Mouse (Mus musculus): ENCODE measurements around the gene Pip5k1b. TPM values are rescaled to one million over a fixed set of nuclear protein-coding genes. Genes with fewer than 3 reads are reported as not detected.

The Pip5k1b gene
- total RNA-seq, 1 experiment, result 2.1 TPM

GRCm38 (mm10) chr19:24463011-24463410 lies 92.7 kb downstream of the Pip5k1b start:
- DNase-seq (ENCODE audit: low read depth, low spot score), result no peak
- TF ChIP-seq ZNF384 (IDR thresholded peaks at IDR 0.05; ENCODE audit: low read depth, low read length) (no peak), HCFC1 (IDR thresholded peaks at IDR 0.05; ENCODE audit: borderline replicate concordance, insufficient read depth, low read length) (no peak), CHD2 (IDR thresholded peaks at IDR 0.05; ENCODE audit: low read depth, low read length) (no peak), MAFK (IDR thresholded peaks at IDR 0.05; ENCODE audit: insufficient read depth, low read depth, low read length) (no peak), ZC3H11A (IDR thresholded peaks at IDR 0.05; ENCODE audit: borderline replicate concordance, low read depth, low read length) (no peak)
- H3K4me1 ChIP-seq (ENCODE audit: control insufficient read depth in 2 of 2, insufficient read depth in 2 of 2, low read length in 2 of 2, poor library complexity in 1 of 2), result no peaks in the 10 kb centered on the region
- H3K9ac ChIP-seq (ENCODE audit: insufficient read depth, low read depth, low read length, poor library complexity, severe bottlenecking), result no peak overlapping the region
- no peak overlapping the region for H3K27ac ChIP-seq (ENCODE audit: insufficient read depth, low read depth, low read length, poor library complexity, severe bottlenecking)
- no peaks in the 10 kb centered on the region for H3K9me3 ChIP-seq (ENCODE audit: control insufficient read depth, insufficient read depth, low read depth, low read length)
- no peaks in the 10 kb centered on the region for H3K36me3 ChIP-seq (ENCODE audit: control insufficient read depth, insufficient read depth, low read length, poor library complexity, severe bottlenecking)
- in situ Hi-C loops (cut with MboI; ENCODE audit: low sequenced_read_pairs in 2 of 2, unreplicated experiment in 2 of 2), result no loop called here
- H3K4me3 ChIP-seq (ENCODE audit: insufficient read depth in 1 of 2, low read depth in 1 of 2, low read length in 2 of 2, poor library complexity in 1 of 2, severe bottlenecking in 1 of 2), result no peak overlapping the region

- in situ Hi-C loops (cut with MboI; ENCODE audit: low sequenced_read_pairs in 2 of 2, unreplicated experiment in 2 of 2), result no loop called here
- DNase-seq (ENCODE audit: low read depth, low spot score), result no peak
- Histone ChIP-seq H3K36me3 (ENCODE audit: control insufficient read depth, insufficient read depth, low read length, poor library complexity, severe bottlenecking) (no peaks in the 10 kb centered on the region), H3K9ac (ENCODE audit: insufficient read depth, low read depth, low read length, poor library complexity, severe bottlenecking) (no peak overlapping the region), H3K9me3 (ENCODE audit: control insufficient read depth, insufficient read depth, low read depth, low read length) (no peaks in the 10 kb centered on the region), H3K4me3 (ENCODE audit: insufficient read depth in 1 of 2, low read depth in 1 of 2, low read length in 2 of 2, poor library complexity in 1 of 2, severe bottlenecking in 1 of 2) (no peak overlapping the region), H3K27ac (ENCODE audit: insufficient read depth, low read depth, low read length, poor library complexity, severe bottlenecking) (no peak overlapping the region), H3K4me1 (ENCODE audit: control insufficient read depth in 2 of 2, insufficient read depth in 2 of 2, low read length in 2 of 2, poor library complexity in 1 of 2) (no peaks in the 10 kb centered on the region)
- TF ChIP-seq MAFK (IDR thresholded peaks at IDR 0.05; ENCODE audit: insufficient read depth, low read depth, low read length) (no peak), CHD2 (IDR thresholded peaks at IDR 0.05; ENCODE audit: low read depth, low read length) (no peak), ZC3H11A (IDR thresholded peaks at IDR 0.05; ENCODE audit: borderline replicate concordance, low read depth, low read length) (no peak), HCFC1 (IDR thresholded peaks at IDR 0.05; ENCODE audit: borderline replicate concordance, insufficient read depth, low read length) (no peak), ZNF384 (IDR thresholded peaks at IDR 0.05; ENCODE audit: low read depth, low read length) (no peak)
Measured at GRCm38 (mm10) chr19:24456591-24457231, 99.0 kb downstream of the Pip5k1b start.

DNA sequence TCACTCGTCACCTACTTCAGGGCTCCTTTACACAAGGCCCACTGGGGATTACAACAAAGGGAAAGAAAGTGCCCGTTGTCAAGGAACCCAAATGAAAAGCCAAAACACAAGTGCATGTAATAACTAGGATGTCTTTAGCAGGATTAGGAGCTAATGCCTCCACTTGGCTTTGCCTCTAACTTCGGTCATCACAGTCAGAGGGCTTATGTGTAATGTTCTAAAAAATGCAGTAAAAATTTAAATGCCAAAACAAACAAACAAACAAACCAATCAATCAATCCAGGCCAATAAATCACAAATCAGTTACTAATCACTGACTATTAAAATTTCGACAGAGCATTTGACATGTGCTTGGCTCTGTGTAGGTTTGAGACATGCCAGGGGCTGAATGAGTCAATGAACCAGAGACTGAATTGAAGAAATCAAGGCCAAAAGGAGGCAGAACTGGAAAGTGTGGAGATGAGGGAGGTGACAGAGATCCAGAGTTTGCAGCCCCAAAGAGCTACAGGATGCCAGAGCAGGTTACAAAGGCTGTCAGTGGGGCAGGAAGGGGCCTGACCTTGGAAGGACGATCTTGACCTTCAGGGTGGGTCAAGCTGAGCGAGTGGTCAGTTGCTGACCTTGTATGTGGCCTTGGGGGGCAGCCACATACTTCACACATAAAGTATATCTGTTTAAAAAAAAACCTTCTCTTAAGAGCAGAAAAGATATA lies 100.3 kb downstream of the Pip5k1b start:
- in situ Hi-C loops (cut with MboI; ENCODE audit: low sequenced_read_pairs in 2 of 2, unreplicated experiment in 2 of 2), result no loop called here
- TF ChIP-seq HCFC1 (IDR thresholded peaks at IDR 0.05; ENCODE audit: borderline replicate concordance, insufficient read depth, low read length) (no peak), ZNF384 (IDR thresholded peaks at IDR 0.05; ENCODE audit: low read depth, low read length) (no peak), ZC3H11A (IDR thresholded peaks at IDR 0.05; ENCODE audit: borderline replicate concordance, low read depth, low read length) (no peak), MAFK (IDR thresholded peaks at IDR 0.05; ENCODE audit: insufficient read depth, low read depth, low read length) (no peak), CHD2 (IDR thresholded peaks at IDR 0.05; ENCODE audit: low read depth, low read length) (no peak)

DNA sequence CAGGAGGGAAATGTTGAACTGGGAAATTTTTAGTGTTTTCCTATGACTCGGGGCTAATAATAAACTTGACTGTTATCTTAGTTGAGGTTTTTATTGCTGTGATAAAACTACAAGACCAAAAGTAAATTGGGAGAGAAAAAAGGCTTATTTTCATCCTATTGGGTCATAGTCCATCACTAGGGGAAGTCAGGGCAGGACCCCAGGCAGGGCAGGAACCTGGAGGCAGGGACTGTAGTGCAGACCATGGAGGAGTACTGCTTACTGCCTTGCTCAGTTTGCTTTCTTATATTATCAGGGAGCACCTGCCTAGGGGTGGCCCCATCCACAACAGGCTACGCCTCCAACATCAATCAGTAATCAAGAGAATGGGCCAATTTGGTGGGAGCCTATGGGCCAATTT lies 101.2 kb downstream of the Pip5k1b start:
- DNase-seq (ENCODE audit: low read depth, low spot score), result no peak
- TF ChIP-seq HCFC1 (IDR thresholded peaks at IDR 0.05; ENCODE audit: borderline replicate concordance, insufficient read depth, low read length) (no peak), MAFK (IDR thresholded peaks at IDR 0.05; ENCODE audit: insufficient read depth, low read depth, low read length) (no peak), ZC3H11A (IDR thresholded peaks at IDR 0.05; ENCODE audit: borderline replicate concordance, low read depth, low read length) (no peak), ZNF384 (IDR thresholded peaks at IDR 0.05; ENCODE audit: low read depth, low read length) (no peak), CHD2 (IDR thresholded peaks at IDR 0.05; ENCODE audit: low read depth, low read length) (no peak)
- Histone ChIP-seq H3K36me3 (ENCODE audit: control insufficient read depth, insufficient read depth, low read length, poor library complexity, severe bottlenecking) (no peaks in the 10 kb centered on the region), H3K9ac (ENCODE audit: insufficient read depth, low read depth, low read length, poor library complexity, severe bottlenecking) (no peak overlapping the region), H3K4me1 (ENCODE audit: control insufficient read depth in 2 of 2, insufficient read depth in 2 of 2, low read length in 2 of 2, poor library complexity in 1 of 2) (no peaks in the 10 kb centered on the region), H3K27ac (ENCODE audit: insufficient read depth, low read depth, low read length, poor library complexity, severe bottlenecking) (no peak overlapping the region), H3K4me3 (ENCODE audit: insufficient read depth in 1 of 2, low read depth in 1 of 2, low read length in 2 of 2, poor library complexity in 1 of 2, severe bottlenecking in 1 of 2) (no peak overlapping the region), H3K9me3 (ENCODE audit: control insufficient read depth, insufficient read depth, low read depth, low read length) (no peaks in the 10 kb centered on the region)
- in situ Hi-C loops (cut with MboI; ENCODE audit: low sequenced_read_pairs in 2 of 2, unreplicated experiment in 2 of 2), result no loop called here

More for the DNA sequence above, 100.3 kb downstream of the Pip5k1b start:
- Histone ChIP-seq H3K4me3 (ENCODE audit: insufficient read depth in 1 of 2, low read depth in 1 of 2, low read length in 2 of 2, poor library complexity in 1 of 2, severe bottlenecking in 1 of 2) (no peak overlapping the region), H3K9me3 (ENCODE audit: control insufficient read depth, insufficient read depth, low read depth, low read length) (no peaks in the 10 kb centered on the region), H3K27ac (ENCODE audit: insufficient read depth, low read depth, low read length, poor library complexity, severe bottlenecking) (no peak overlapping the region), H3K9ac (ENCODE audit: insufficient read depth, low read depth, low read length, poor library complexity, severe bottlenecking) (no peak overlapping the region), H3K4me1 (ENCODE audit: control insufficient read depth in 2 of 2, insufficient read depth in 2 of 2, low read length in 2 of 2, poor library complexity in 1 of 2) (no peaks in the 10 kb centered on the region), H3K36me3 (ENCODE audit: control insufficient read depth, insufficient read depth, low read length, poor library complexity, severe bottlenecking) (no peaks in the 10 kb centered on the region)
- no peak for DNase-seq (ENCODE audit: low read depth, low spot score)
